Mouse (Mus musculus) thymus, postnatal 14 days (tissue): ENCODE data around the gene Cd86.
A peak's percentile ranks its signal among the peaks of the same experiment; 100 is the strongest.

Experiments
- DNase-seq: peaks from one replicate; pipeline ENCODE4 v3.0.0; 2021

The Cd86 gene

GRCm38 (mm10) chr16:36596671-36597410, 69.0 kb downstream of the Cd86 start:
- DNase-seq, result no peak

- DNase-seq, result no peak
These were observed 76.0 kb downstream of the Cd86 start for GRCm38 (mm10) chr16:36589898-36590297.

- peak; percentile 4 for DNase-seq
These were observed 77.9 kb downstream of the Cd86 start for GRCm38 (mm10) chr16:36587971-36588370.

GRCm38 (mm10) chr16:36582073-36582472, 83.8 kb downstream of the Cd86 start:
- no peak for DNase-seq

GRCm38 (mm10) chr16:36571942-36572341, 93.9 kb downstream of the Cd86 start:
- no peak for DNase-seq

DNA sequence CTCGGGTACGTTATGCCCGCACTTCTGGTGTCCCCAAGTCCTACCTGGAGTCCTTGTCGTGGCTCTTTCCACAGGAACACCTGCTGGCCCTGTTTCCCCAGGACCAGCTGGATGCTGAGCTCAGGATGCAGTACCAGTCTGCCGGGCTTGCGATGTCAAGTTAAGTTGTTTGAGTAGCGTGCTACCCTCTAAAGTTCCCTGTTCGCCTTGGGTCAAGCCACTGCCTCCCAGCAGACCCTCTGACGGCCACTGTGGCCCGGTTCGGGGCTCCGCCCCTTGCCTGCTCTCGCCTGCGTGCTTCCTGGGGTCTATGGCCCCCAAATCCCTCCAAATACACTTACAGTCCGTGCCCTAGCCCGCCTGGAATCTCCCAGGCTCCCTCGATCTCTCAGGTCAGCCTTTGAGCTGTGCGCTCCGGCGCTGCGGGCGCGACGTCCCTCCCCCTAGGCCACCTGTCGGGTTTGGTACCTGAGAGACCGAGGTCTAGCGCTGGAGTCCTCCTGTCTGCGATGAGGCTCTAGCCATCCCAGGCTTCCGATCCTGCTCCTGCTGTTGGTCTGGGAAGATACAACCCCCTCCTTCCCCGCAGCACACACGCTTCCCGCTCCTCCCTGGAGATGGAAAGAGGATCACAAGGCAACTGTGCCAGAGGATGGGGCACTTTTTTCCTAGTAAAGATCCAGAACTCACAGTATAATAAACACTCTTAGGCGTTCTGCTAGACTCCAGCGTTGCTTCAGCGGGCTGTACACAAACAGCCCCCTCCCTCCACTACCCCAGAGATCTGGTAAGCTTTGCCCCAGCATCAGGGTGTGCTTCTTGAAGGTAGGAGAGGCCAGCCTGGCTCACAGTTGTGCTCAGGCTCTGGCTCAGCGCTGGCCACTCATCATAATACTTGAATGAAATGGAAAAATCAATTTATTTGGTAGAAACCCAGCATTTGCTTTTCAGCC, 104.2 kb downstream of the Cd86 start, which contains the start of gene Casr:
TSS of gene Casr (minus strand) at position 756 of the 953 bp plus-strand sequence.
- no peak for DNase-seq

DNA sequence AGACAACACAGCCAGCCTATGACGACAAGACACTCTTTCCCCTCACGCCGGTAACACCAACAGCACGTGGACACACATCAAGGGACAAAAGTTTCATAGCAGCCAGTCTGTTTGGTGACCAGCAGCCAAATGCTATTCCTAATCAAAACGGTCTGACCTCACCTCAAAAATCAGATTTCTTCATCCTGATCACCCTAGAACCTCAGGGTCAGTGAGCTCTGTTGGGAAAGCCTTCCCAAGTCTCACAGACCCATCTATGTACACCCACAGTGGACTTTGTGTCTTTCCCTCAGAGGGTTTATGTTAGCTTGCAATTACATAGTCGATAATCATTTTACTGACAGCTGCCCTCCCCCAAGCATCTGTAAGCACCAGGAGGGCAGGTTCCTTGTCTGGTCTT, 106.3 kb downstream of the Cd86 start:
- no peak for DNase-seq

GRCm38 (mm10) chr16:36555672-36556165, 110.2 kb downstream of the Cd86 start:
- DNase-seq, result no peak
